In genomic region chr1:39887997-39888396, GRCm38 (mm10) we compare ENCODE assay signal across 18 mouse cellular contexts.
"Had no signal": no experiment of that assay in that cellular context is flagged by ENCODE, and none has a peak within 500 bp of the region (broad histone marks: within the 10 kb centered on the region; RNA-seq: fewer than 3 reads in every experiment).

No protein-coding gene starts in this region.

- H3K9me3 ChIP-seq: lung, embryonic 15.5 days; midbrain, embryonic 13.5 days; midbrain, embryonic 15.5 days; neural tube, embryonic 12.5 days; stomach, embryonic 15.5 days had no signal

- H3K36me3 ChIP-seq: lung, embryonic 15.5 days; midbrain, embryonic 13.5 days; midbrain, embryonic 15.5 days; neural tube, embryonic 12.5 days; stomach, embryonic 15.5 days had no signal

- ATAC-seq: liver, postnatal 0 days; lung, postnatal 0 days; midbrain, embryonic 13.5 days; midbrain, embryonic 15.5 days had no signal

- H3K9ac ChIP-seq: liver, postnatal 0 days; lung, embryonic 15.5 days; midbrain, embryonic 13.5 days; midbrain, embryonic 15.5 days; neural tube, embryonic 12.5 days; stomach, embryonic 15.5 days had no signal

- H3K27me3 ChIP-seq: lung, embryonic 15.5 days; midbrain, embryonic 13.5 days; midbrain, embryonic 15.5 days; neural tube, embryonic 12.5 days; stomach, embryonic 15.5 days had no signal

- H3K4me1 ChIP-seq: stomach, embryonic 15.5 days had no signal

- H3K4me3 ChIP-seq: lung, embryonic 15.5 days; megakaryocyte, embryonic 14.5 days; midbrain, embryonic 13.5 days; midbrain, embryonic 15.5 days; neural tube, embryonic 12.5 days; stomach, embryonic 15.5 days had no signal

- H3K27ac ChIP-seq: lung, embryonic 15.5 days; macrophage; midbrain, embryonic 13.5 days; midbrain, embryonic 15.5 days; neural tube, embryonic 12.5 days; stomach, embryonic 15.5 days; stomach, postnatal 0 days had no signal

- DNase-seq: liver, postnatal 0 days; lung, adult 2 months; lung, postnatal 14 days; lung, postnatal 36 days; right cerebral cortex, postnatal 14 days; thymus, adult 18-20 months; thymus, postnatal 14 days; thymus, postnatal 36 days had no signal

- H3K4me2 ChIP-seq: lung, embryonic 15.5 days; midbrain, embryonic 11.5 days; midbrain, embryonic 13.5 days; midbrain, embryonic 15.5 days; neural tube, embryonic 12.5 days; stomach, embryonic 15.5 days had no signal
